Mouse (Mus musculus) thymus, postnatal 10 days (tissue): ENCODE measurements around the gene Ppp1r11.

Experiments used
- DNase-seq, 2 experiments: peaks; one replicate each; pipeline ENCODE4 v3.0.0; 2021; ENCODE audit warnings: low spot score in 2 of 2

Gene Ppp1r11

DNA sequence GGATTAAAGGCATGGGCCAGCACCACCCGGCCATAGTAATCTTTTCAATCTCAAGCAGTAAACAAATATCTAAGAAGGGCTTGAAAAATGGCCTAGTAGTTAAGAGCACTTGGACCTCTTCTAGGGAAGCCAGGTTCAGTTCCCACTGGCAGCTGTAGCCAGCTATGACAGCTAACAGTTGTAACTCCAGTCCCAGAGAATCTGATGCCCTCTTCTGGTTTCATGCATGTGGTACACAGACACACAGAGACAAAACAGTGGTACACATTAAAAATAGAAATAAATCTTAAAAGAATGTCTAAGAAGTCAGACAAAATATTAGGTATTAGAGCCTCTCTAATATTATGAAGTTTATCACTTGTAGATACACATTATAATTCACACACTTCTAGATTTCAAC, 9.6 kb upstream of the Ppp1r11 start:
- DNase-seq: no peak

DNA sequence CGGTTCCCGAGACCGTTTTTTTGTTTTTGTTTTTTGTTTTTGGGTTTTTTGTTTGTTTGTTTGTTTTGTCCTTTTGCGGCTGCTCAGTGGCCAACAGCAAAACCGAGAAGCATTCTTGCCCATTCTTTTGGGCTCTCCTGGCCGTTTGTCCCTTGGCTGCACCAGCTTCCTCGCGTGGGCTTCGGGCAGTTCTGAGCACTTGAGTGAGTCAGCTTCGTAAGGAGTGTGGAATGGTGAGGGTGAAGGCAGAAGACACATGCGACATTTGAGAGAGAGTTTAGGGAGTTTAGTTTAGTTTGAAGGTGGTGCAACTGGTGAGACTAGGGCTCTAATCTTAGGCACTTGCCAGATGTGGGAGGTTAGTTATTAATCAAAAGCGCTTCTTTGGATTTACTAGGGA, 7.3 kb upstream of the Ppp1r11 start:
- DNase-seq: no peak

DNA sequence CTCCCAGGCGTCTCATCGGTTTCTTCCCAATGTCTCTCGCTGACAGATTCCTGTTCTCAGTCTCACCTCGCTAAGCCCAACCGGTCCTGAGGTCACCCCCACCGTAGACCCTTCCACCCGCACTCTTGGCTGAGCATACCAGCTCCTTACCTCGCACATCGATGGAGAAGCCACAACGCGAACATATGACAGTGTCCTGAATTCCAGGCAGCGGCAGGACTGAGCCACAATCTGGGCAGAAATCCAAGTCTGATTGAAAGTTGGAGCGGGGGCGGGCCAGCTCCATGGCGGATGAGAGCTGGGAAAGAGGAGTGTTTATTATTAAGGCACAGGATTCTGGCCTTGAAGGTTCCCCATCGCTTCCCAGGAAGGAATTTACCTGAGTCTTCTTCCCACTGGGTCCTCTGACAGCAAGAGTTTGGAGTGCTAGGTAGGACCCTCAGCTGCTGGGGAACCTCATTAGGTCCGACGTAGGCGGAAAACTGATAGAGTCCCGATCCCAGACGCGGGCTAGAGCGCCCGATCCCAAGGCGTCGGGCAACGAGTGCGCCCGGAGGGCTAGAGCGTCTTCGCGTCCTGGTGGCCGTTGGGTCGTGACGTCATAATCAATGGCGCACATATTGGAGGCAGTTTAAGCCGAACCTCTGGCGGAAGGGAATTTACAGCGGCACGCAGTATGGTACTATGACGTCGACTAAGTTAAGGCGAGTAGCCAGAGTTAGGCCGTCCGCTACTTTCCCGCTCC, 6.6 kb upstream of the Ppp1r11 start, which contains the start of the genes Znrd1 and Znrd1as:
Gene Znrd1, minus strand, starts transcription at position 561 of the 745 bp plus-strand sequence.
Gene Znrd1as, plus strand, starts transcription at position 594 of the 745 bp plus-strand sequence.
- peak; percentile 83 to 84 for DNase-seq

DNA sequence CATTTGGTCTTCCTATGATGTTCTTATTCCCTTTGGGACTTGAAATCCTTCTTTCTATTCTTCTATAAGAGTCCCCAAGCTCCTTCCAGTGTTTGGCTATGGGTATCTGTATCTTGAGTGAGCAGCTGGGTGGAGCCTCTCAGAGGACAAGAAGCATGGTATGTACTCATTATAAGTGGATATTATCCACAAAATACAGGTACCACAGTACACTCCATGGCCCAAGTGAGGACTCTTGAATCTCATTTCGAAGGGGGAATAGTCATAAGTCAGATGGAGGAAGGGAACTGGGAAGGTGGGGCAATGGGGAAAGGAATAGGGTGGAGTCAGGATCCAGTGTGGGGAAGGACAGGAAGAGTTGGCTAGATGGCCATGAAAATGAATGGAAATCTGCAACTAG, 1.5 kb upstream of the Ppp1r11 start:
- DNase-seq: no peak

DNA sequence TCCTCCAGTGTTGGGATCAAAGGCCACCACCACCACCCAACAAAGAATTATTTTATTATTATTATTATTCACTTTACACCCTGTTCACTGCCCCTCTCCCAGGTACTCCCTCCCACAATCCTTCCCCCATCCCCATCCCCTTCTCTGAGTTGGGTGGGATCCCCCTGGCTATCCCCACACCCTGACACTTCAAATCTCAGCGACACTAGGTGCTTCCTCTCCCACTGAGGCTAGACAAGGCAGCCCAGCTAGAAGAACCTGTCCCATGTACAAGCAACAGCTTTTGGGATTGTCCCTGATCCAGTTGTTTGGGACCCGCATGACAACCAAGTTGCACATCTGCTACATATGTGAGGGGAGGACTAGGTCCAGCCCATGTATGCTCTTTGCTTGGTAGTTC, 1.1 kb upstream of the Ppp1r11 start:
- DNase-seq: no peak

DNA sequence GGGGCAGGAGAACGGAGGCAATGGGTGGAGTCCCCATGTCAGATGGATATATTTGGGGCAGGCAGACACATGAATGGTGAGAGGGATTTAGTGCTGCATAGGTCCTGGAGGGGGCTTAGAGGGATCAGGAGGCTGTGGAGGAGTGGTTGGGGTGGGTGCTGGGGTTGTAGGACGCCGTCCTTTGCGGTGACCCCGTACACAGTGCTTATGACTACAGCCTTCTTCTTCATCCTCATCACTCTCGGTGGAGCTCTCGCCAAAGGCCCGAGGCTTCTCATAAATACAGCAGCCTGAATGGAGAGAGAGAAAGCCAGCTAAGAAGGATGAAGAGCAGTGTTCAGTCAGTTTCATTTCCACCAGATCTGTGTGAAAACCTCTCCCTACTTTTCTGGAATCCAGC, 2.3 kb downstream of the Ppp1r11 start:
- no peak for DNase-seq

DNA sequence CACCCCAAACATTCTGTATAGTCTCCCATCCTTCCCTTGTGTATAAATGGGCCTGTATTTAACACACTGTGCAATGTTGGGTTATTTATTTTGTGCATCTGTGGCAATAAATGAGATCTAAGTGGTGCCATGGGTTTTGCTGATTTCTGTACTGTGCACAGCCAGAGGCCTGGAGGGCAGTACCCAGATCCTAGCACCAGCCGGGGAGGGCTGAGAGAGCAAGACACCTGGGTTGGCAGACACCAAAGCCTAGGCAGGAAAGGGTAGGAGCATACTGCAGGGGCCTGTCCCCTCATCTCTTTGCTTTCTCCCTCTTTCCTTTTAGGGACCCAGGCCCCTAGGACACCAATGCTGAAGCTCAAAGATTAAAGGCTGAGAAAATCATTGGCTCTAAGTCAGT, 3.3 kb downstream of the Ppp1r11 start:
- no peak for DNase-seq

DNA sequence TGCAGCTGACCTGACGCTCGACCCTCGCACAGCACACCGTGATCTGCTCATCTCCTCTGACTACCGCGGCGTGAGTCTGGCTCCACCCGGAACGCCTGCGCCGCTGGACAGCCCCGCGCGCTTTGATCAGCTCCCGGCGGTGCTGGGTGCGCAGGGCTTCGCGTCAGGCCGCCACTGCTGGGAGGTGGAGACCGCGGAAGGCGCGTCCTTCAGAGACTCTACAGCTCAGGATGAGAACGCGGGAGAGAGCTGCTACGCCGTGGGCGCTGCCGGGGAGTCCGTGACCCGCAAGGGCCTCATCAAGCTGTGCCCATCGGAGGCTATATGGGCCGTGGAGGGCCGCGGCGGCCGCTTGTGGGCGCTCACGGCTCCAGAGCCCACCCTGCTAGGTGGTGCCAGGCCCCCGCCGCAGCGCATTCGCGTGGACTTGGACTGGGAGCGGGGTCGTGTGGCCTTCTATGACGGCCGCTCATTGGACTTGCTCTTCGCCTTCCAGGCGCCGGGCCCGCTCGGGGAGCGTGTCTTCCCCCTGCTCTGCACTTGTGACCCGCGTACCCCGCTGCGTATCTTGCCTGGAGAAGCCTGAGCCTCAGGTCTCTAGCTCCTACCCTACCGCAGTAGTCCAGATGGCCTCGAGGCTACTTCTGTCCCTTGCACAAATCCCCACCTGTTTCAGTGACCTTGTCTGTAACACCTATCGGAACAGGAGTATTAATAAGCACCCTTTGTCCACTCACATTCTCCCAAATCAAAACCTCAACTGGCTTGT, 4.3 kb downstream of the Ppp1r11 start:
- DNase-seq: peak in 1 of 2 experiments; percentile 23

DNA sequence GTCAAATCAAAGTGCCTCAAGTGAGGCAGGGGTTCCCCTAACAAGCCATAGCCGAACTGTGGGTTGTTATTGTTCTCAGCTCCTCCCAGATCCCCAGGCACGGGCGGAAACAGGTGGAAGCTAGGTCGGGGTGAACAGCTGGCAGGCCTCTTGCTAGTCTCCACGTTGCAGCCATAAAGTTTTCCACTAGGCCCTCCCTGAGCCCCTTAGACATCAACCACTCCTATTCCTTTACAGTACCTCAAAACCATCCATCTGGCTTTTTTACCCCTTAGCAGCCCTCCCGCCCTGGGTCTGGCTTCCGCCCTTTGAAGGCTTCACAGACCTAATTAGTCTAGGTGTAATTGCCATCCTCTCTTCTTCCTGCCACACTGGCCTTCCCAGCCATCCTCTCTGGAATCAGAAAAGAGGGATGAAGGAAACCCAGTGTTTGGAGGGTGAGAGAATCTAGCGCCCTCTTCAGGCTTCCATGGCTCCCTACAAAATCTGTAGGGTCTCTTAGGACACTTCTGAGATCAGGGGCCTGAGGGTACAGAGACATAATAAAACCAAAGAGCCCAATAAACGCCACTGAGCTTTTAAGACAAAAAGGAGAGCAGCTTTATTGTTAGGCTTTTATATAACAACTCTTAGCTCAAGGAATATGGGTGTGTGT, 7.3 kb downstream of the Ppp1r11 start:
- peak; percentile 61 to 68 for DNase-seq

DNA sequence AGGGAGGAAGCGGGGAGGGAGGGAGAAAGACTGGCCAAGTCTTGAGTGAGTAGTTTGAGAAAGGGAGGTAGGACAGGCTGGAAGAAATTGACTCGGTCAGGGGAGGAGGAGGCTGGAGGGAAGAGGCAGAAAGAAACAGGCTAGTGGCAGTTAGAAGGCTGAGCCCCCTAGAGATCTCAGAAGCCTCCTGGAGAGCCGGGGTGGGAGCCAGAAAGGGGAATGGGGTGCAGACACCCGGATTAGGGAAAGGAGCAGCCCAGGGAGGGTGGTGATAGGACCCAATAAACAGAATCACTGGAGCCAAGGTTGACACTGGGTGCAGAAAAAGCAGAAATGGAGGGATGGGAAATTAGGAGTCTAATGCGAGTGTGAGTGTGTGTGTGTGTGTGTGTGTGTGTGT, 7.8 kb downstream of the Ppp1r11 start:
- DNase-seq: no peak

DNA sequence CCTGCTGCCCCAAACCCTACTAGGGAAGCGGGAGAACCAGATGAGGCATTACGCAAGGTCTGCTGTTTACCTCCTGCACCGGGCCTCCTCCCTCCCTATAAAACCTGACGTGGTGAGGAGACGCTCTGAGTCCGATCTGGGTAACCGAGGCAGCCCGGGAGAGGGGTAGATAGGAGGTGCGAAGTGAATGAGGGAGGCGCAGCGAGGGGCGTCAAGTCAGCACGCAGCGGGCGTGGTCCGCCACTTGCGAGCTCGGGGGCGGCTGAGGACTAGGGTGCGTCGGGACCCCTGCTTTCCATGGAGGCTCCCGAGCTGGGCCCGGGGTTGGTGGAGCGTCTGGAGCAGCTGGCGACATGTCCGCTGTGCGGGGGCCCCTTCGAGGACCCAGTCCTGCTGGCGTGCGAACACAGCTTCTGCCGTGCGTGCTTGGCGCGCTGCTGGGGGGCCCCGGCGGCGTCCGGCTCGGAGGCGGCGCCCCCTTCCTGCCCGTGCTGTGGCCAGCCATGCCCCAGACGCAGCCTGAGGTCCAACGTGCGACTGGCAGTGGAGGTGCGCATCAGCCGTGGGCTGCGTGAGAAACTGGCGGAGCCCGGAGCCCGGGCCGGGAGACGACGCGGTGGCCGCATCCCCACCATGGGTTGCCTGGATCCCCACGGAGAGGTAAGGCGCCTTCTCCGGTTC, 8.6 kb downstream of the Ppp1r11 start, which contains the start of gene Rnf39:
Gene Rnf39, plus strand, starts transcription at position 128 of the 681 bp plus-strand sequence.
- peak in 1 of 2 experiments; percentile 24 for DNase-seq

DNA sequence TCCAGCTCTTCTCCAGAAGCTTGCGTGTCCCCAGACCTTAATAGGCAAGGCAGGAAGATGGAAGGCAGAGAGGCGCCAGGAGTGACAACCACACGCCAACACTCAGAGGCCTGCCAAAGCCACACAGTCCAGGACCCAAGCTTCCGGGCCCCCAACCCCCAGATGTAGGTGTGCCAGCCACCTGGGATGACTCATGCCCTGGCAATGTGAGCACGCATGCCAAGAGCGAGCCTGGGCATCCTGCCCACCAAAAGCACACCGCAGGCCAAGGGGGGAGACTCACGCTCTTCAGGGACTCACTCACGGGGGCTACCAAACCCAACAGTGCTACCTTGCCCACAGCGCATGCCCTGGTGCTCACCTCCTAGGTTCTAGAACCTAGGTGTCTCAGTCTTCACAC, 9.2 kb downstream of the Ppp1r11 start:
- DNase-seq: peak in 1 of 2 experiments; percentile 25

DNA sequence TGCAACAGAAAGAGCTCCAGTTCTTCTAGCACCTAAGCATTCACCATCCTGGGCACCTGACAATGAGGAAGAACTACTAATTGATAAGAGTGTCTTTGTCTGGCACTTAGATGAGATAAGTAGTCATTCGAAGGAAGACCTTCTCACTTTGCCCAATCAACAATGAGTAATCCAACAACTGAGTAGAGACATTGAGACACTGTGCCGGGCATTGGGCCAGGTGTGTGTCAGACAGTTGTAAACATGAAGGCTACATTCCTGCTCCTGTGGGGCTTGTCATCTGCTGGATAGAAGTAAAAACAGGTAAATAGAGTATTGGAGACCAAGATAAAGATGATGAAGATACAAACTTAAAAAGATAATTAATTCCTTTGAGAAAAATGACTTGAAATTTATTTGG, 13.5 kb downstream of the Ppp1r11 start:
- no peak for DNase-seq

DNA sequence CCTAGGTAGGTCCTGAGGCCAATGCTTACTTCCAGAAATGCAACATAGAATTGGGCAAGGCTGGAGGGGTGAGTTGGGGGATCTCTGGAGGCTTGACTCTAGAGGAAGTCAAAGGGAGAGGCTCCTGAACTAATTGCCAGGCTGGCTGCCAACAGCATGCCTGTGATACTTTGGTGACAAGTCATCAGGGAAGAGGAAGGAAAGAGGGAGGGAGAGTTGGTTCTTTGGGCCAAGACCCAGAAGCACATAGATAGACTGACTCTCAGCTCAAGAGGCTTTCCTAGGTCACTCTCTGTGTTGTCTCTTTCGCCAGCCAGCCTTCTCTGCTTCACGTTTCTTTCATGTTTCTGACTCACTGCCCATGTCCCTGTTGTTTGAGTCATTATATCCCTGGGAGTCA, 19.7 kb downstream of the Ppp1r11 start:
- DNase-seq: no peak

DNA sequence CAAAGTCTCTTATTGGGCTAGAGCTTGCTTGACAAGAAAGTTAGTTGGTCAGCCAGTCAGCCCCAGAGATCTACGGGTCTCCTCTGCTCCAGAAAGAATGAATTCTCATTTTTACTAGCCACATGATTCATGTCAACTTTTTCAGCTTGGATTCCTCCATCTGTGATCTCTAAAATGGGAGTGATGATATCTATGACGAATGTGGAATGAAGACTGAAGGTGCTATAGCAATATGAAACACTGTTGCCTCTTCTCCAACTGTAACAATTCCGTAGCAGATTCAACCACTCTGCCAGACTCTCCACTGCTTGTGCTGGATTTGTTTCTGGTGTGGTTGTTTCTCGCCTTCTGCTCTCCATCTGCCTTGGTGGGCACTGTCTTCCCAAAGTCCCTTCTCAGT, 20.4 kb downstream of the Ppp1r11 start:
- no peak for DNase-seq

DNA sequence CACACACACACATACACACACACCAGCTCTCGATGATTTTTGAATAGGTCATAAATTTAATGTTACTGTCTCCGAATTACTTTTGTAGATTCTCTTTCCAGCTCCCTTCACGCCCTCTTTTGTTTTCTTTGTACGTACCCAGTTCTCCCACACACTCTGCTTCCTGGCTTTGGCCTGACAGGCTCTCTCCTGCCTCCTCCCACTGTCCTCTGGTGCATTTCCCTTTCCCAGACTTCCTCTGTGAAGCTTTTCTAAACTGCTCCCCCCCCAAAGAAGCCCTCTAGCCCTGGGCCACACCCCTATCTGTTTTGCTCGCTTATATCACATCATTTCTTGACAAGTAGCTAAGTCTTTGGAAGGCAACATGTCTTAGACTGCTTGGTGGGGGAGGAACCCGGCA, 21.3 kb downstream of the Ppp1r11 start:
- DNase-seq: no peak

DNA sequence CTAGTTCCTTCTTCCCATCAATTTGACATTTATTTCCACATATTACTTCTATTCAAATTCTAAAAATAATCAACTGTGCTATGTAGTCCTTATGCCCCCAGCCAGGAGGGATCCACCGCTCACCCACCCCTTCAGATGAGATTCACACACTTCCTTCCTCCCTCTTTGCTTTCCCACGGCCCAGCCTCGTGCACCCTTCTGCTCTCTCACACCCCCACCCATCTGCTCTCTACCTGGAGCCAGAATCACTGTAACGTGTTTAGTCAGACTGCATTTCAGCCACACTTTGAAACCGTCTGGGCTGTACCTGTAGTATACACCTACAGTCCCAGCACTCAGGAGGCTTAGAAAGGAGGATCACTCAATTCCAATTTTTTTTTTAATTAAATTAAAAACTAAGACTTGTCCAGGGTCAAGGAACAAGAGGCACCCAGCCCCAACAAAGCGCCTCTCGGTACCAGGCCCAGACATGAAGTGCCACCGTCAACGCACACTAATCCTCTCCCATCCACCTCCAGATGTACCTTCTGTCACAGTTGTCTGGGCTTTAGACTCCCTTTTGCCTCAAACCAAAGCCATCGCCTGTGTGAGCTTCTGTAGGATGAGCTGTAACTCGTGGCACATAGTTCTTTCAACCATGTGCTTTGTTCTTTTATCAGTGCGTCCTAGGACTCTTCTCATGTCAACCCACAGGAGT, 22.2 kb downstream of the Ppp1r11 start:
- no peak for DNase-seq

DNA sequence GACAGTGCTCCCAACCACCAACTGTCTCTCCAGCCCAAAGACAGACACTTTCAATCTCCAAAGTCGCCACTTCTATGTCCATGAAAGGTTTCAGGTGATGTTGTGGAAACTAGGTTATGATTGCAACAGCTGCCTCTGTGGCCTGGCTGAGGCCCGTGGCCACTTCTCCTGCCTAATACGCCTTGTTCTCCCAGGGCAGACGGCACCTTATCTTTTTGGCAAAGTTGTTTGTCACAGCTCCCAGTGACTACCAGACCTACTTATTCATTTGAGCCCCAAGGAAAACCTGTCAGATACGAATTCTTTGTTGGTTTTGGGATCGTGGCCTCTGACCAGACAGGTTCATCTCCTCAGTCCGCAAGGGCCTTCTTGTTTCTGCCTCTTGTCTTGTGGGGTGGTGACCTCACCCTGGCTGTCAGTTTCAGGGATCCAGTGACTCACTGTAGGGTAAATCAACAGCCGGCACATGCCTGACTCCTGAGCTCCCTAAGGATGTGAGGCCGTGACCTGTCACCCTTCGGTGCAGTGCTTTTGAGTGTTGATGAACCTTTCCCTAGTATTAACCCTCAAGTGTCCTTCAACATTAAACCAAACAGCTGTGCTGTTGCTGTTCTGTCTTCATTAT, 23.9 kb downstream of the Ppp1r11 start:
- no peak for DNase-seq

DNA sequence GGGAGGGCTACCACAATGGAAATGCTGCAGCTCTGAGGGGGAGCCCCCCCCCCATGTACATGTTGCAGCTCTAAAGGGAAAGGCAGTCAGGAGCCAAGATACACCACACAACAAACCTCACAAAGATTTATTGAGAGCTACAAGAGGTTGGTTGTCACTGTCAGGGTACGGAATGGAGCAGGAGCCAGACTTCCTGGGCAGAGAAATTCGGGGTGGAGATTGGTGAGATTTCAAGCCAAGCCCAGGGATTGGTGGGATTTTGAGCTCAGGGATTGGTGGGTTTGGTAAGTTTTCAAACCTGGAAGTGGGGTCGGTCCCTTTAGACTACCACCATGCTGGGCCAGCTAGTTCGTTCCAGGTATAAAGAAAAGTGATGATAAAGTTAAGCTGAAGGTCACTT, 28.1 kb downstream of the Ppp1r11 start:
- no peak for DNase-seq

DNA sequence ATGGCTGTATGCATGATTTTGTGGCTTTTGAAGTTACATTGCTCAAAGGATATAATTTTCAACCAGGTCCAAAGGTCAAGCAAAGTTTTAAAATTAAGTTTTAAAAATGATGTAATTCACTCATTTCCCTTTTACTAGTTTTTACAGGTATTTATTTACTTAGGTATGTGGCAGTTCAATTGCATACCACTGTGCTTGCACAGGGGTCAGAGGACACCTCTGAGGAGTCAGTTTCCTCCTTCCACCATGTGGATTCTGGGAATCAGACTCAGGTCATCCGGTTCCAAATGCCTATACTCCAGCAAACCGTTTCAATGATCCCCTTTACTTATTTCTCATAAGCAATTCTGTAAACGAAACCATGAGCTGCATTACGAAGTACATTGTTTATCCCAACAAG, 28.8 kb downstream of the Ppp1r11 start:
- no peak for DNase-seq

DNA sequence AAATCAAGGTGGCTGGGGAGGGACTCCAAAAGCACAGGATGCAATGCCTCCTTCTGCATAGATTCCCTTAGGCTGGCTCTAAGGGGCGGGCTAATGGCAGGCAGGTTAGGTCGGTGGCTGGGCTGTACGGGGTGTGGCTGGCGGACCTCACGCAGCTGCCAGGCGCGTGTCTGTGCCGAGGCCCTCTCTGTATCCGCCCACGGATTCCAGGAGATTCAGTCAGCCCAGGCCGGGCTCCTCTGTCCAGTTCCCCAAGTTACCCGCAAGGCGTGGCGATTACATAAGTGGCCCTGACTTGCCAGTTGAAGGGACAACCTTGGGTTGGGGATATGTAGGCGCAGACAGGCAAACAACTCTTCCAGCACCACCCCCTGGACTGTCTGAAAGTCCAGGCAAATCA, 31.3 kb downstream of the Ppp1r11 start:
- DNase-seq: no peak
